Mouse (Mus musculus) heart, embryonic 14.5 days (tissue): ENCODE measurements around the gene Zmynd15. TPM values are rescaled to one million over a fixed set of nuclear protein-coding genes. Genes with fewer than 3 reads are reported as not detected.
A peak's percentile ranks its signal among the peaks of the same experiment; 100 is the strongest.
"Not testable (repeated sequence)": the region's sequence is repeated elsewhere in the genome, so short reads cannot be mapped to it uniquely, and the experiment has no call there.

Experiments
- ATAC-seq: fragments of 200-750 bp; cut with Nextera tagmentation; 2 replicates; pipeline ENCODE4 v1.8.0; 2017; ENCODE audit warnings: low read depth, moderate TSS enrichment; ENCODE audit not compliant: insufficient number of reproducible peaks, insufficient read depth, low FRiP score
- H3K27ac ChIP-seq, 2 experiments: fragments of 200-500 bp in 1 of 2; fragments of 300-500 bp in 1 of 2; sonication (generic) in 1 of 2; replicated peaks in 1 of 2; 2 replicates each; pipeline ENCODE4 v1.5.1; 2012 to 2014; ENCODE audit warnings: low read depth in 2 of 2, low read length in 2 of 2, control low read depth in 1 of 2, mild to moderate bottlenecking in 1 of 2, mixed read lengths in 1 of 2; ENCODE audit not compliant: control insufficient read depth in 1 of 2, insufficient read depth in 1 of 2
- H3K27me3 ChIP-seq: fragments of 300-500 bp; sonication (generic); 2 replicates; pipeline ENCODE4 v1.6.1; 2014; ENCODE audit warnings: mild to moderate bottlenecking, low read length, control low read depth; ENCODE audit not compliant: control insufficient read depth, insufficient read depth
- H3K36me3 ChIP-seq: fragments of 300-500 bp; sonication (generic); 2 replicates; pipeline ENCODE4 v1.6.1; 2014; ENCODE audit warnings: mild to moderate bottlenecking, control low read depth, low read length, mixed read lengths; ENCODE audit not compliant: control insufficient read depth, insufficient read depth
- H3K4me1 ChIP-seq, 2 experiments: fragments of 200-500 bp in 1 of 2; fragments of 300-500 bp in 1 of 2; sonication (generic) in 1 of 2; 2 replicates each; pipeline ENCODE4 v1.6.1; 2012 to 2014; ENCODE audit warnings: low read length in 2 of 2, control low read depth in 1 of 2, mixed read lengths in 1 of 2; ENCODE audit not compliant: control insufficient read depth in 2 of 2, insufficient read depth in 2 of 2
- H3K4me2 ChIP-seq: fragments of 300-500 bp; sonication (generic); 2 replicates; pipeline ENCODE4 v1.6.1; 2014; ENCODE audit warnings: mild to moderate bottlenecking, low read length
- H3K4me3 ChIP-seq, 2 experiments: fragments of 200-500 bp in 1 of 2; fragments of 300-500 bp in 1 of 2; sonication (generic) in 1 of 2; 2 replicates each; pipeline ENCODE4 v1.5.1; 2012 to 2014; ENCODE audit warnings: low read length in 2 of 2, mild to moderate bottlenecking in 2 of 2, control low read depth in 1 of 2, low read depth in 1 of 2, moderate library complexity in 1 of 2; ENCODE audit not compliant: control insufficient read depth in 1 of 2, insufficient read depth in 1 of 2
- H3K9ac ChIP-seq: fragments of 300-500 bp; sonication (generic); 2 replicates; pipeline ENCODE4 v1.6.1; 2014; ENCODE audit warnings: mild to moderate bottlenecking, low read length
- H3K9me3 ChIP-seq: fragments of 300-500 bp; sonication (generic); 2 replicates; pipeline ENCODE4 v1.6.1; 2016; ENCODE audit warnings: low read length, control low read depth; ENCODE audit not compliant: control insufficient read depth
- WGBS: fragments of 180-500 bp; shearing (Covaris S2); extraction: QIAGEN DNeasy Blood & Tissue Kit; methylation state at CpG from one replicate; pipeline ENCODE4 v1.1.7; 2014; 5-methylcytosine and 5-hydroxymethylcytosine counted together
- polyA plus RNA-seq: library from polyadenylated mRNA; unstranded; fragments of >200 nt; fragmentation: Nextera tagmentation; extraction: Ambion mirVana; gene quantifications from 2 replicates; pipeline ENCODE4 v1.2.1, GENCODE M21; 2014

The Zmynd15 gene
- polyA plus RNA-seq, 1 experiment from 2014 or later, result 0.95 TPM

- no peak overlapping the region for H3K4me3 ChIP-seq
- WGBS, result 54% methylated on average over 5 of the region's 5 CpGs
- H3K27ac ChIP-seq, result peak overlapping the region; percentile 67 to 78
- H3K36me3 ChIP-seq, result no peaks in the 10 kb centered on the region
- H3K9me3 ChIP-seq, result no peaks in the 10 kb centered on the region
- peaks cover 9 to 20% of the 10 kb centered on the region in 2 experiments for H3K4me1 ChIP-seq
- peak; percentile 71 for ATAC-seq
- H3K4me2 ChIP-seq, result no peak overlapping the region
- no peak overlapping the region for H3K9ac ChIP-seq
- peaks cover 17% of the 10 kb centered on the region for H3K27me3 ChIP-seq
Observed at GRCm38 (mm10) chr11:70467902-70468619, 8.8 kb downstream of the Zmynd15 start.

- ATAC-seq, result no peak
- Histone ChIP-seq H3K4me3 (no peak overlapping the region), H3K4me2 (no peak overlapping the region), H3K36me3 (no peaks in the 10 kb centered on the region), H3K4me1 (peaks cover 9 to 20% of the 10 kb centered on the region in 2 experiments), H3K27me3 (peaks cover 5% of the 10 kb centered on the region), H3K27ac (no peak overlapping the region), H3K9ac (no peak overlapping the region), H3K9me3 (no peaks in the 10 kb centered on the region)
- WGBS, result 78% methylated on average over 3 of the region's 3 CpGs
Observed at GRCm38 (mm10) chr11:70469764-70470163, 10.5 kb downstream of the Zmynd15 start.

- H3K4me2 ChIP-seq, result no peak overlapping the region
- H3K9ac ChIP-seq, result no peak overlapping the region
- no peak overlapping the region for H3K27ac ChIP-seq
- no peaks in the 10 kb centered on the region for H3K36me3 ChIP-seq
- H3K4me3 ChIP-seq, result no peak overlapping the region
- H3K9me3 ChIP-seq, result no peaks in the 10 kb centered on the region
- no peak for ATAC-seq
- no peaks in the 10 kb centered on the region; a peak in 2 of 4 replicates for H3K4me1 ChIP-seq
- H3K27me3 ChIP-seq, result no peaks in the 10 kb centered on the region
Observed at GRCm38 (mm10) chr11:70472716-70473115, 13.5 kb downstream of the Zmynd15 start.

GRCm38 (mm10) chr11:70473291-70473690 lies 14.1 kb downstream of the Zmynd15 start:
- H3K4me2 ChIP-seq, ATAC-seq, H3K9me3 ChIP-seq, H3K27me3 ChIP-seq, H3K27ac ChIP-seq, H3K36me3 ChIP-seq, H3K9ac ChIP-seq, H3K4me1 ChIP-seq, H3K4me3 ChIP-seq: not testable (repeated sequence)
- WGBS, result 89% methylated on average over 5 of the region's 5 CpGs

- H3K36me3 ChIP-seq, result no peaks in the 10 kb centered on the region
- no peak overlapping the region for H3K9ac ChIP-seq
- no peak overlapping the region for H3K27ac ChIP-seq
- WGBS, result 56% methylated on average over 12 of the region's 12 CpGs
- no peaks in the 10 kb centered on the region for H3K27me3 ChIP-seq
- H3K4me2 ChIP-seq, result no peak overlapping the region
- no peaks in the 10 kb centered on the region; a peak in 1 of 4 replicates for H3K4me1 ChIP-seq
- no peak for ATAC-seq
- H3K4me3 ChIP-seq, result no peak overlapping the region
- no peaks in the 10 kb centered on the region for H3K9me3 ChIP-seq
Observed at GRCm38 (mm10) chr11:70474872-70475534, 15.8 kb downstream of the Zmynd15 start.

GRCm38 (mm10) chr11:70485498-70485897 lies 26.3 kb downstream of the Zmynd15 start:
- 41% methylated on average over 2 of the region's 2 CpGs for WGBS
- no peaks in the 10 kb centered on the region for H3K36me3 ChIP-seq

GRCm38 (mm10) chr11:70487816-70488215 lies 28.6 kb downstream of the Zmynd15 start:
- WGBS, result 29% methylated on average over 4 of the region's 4 CpGs
- ATAC-seq, result no peak
- H3K9ac ChIP-seq, result no peak overlapping the region
- H3K36me3 ChIP-seq, result no peaks in the 10 kb centered on the region
- no peaks in the 10 kb centered on the region for H3K9me3 ChIP-seq
- no peak overlapping the region for H3K27ac ChIP-seq
- no peaks in the 10 kb centered on the region for H3K4me1 ChIP-seq
- no peaks in the 10 kb centered on the region for H3K27me3 ChIP-seq
- no peak overlapping the region for H3K4me3 ChIP-seq
- H3K4me2 ChIP-seq, result no peak overlapping the region

More at GRCm38 (mm10) chr11:70485498-70485897, 26.3 kb downstream of the Zmynd15 start:
- Histone ChIP-seq H3K27ac (no peak overlapping the region), H3K9ac (no peak overlapping the region), H3K4me1 (no peaks in the 10 kb centered on the region), H3K9me3 (no peaks in the 10 kb centered on the region), H3K4me2 (no peak overlapping the region), H3K4me3 (no peak overlapping the region), H3K27me3 (no peaks in the 10 kb centered on the region)
- ATAC-seq, result no peak
